Mouse (Mus musculus): ENCODE results near the gene Slc22a15. TPM values are rescaled to one million over a fixed set of nuclear protein-coding genes. Genes with fewer than 3 reads are reported as not detected.
A peak's percentile ranks its signal among the peaks of the same experiment; 100 is the strongest.

Gene Slc22a15
- polyA plus RNA-seq, 1 experiment from 2014 or later, result 4.6 TPM

DNA sequence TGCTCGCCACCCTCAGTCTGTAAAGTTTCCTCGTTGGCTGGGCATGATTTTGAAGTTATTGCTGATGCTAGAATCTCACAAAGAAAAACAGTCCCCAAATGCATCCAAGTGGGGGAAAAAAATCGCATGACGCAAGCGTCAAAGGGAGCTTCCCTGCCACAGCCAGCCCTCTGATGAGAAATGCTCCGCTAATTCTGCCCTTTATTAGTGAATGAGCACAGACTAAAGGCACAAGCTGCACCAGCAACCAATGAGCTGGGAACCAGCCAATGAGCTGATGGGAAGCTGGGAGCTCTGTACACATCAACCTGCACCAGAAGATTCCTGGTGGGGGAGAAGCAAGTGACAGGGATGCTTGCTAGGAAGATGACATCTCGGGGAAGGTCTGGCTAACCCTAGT lies 64.5 kb downstream of the Slc22a15 start:
- 0 out of 2 replicates have a peak, but pooled peaks cover 2% of the 10 kb centered on the region for H3K36me3 ChIP-seq (ENCODE audit: control insufficient read depth, insufficient read depth)
- peak; percentile 65; the same call in 1 of the 2 replicates for ATAC-seq
- no peaks in the 10 kb centered on the region for H3K27me3 ChIP-seq (replicated peaks; ENCODE audit: control insufficient read depth, insufficient read depth, low read length)
- H3K4me2 ChIP-seq (ENCODE audit: low read length), result no peak overlapping the region
- no peak overlapping the region for H3K4me3 ChIP-seq (replicated peaks; ENCODE audit: low read length)
- H3K27ac ChIP-seq (ENCODE audit: low read length), result no peak overlapping the region
- peaks cover 5% of the 10 kb centered on the region; the same call in 1 of the 2 replicates for H3K4me1 ChIP-seq (replicated peaks; ENCODE audit: control insufficient read depth, insufficient read depth, low read length)
- H3K9me3 ChIP-seq (ENCODE audit: control insufficient read depth, low read length), result no peaks in the 10 kb centered on the region
- WGBS, result 30% methylated on average over 7 of the region's 7 CpGs
- H3K9ac ChIP-seq (replicated peaks; ENCODE audit: low read depth, low read length), result peak overlapping the region; percentile 11; the same call in 1 of the 2 replicates

DNA sequence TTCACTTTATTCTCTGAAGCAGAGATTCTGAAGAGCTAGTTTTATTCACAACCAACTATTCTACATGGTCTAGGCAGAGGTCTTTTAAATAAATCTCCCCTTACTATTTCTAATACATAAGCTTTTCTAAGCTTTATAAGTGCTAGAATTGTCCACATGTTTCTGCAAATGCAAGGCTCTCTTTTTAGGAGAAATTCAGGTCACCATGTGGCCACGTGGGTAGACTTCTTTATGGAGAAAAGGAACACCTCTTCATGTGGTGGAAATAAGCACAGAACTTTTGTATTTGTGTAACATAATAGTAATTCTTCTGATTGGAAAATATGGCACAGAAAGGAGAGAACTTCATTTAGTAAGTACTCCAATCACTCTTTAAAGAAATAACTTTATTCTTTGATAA lies 70.2 kb downstream of the Slc22a15 start:
- H3K4me2 ChIP-seq (ENCODE audit: low read length), result no peak overlapping the region
- H3K27ac ChIP-seq (ENCODE audit: low read length), result no peak overlapping the region
- H3K4me1 ChIP-seq (replicated peaks; ENCODE audit: control insufficient read depth, insufficient read depth, low read length), result no peaks in the 10 kb centered on the region
- 0 out of 2 replicates have a peak, but pooled peaks cover 2% of the 10 kb centered on the region for H3K36me3 ChIP-seq (ENCODE audit: control insufficient read depth, insufficient read depth)
- no peaks in the 10 kb centered on the region for H3K9me3 ChIP-seq (ENCODE audit: control insufficient read depth, low read length)
- no peak overlapping the region for H3K4me3 ChIP-seq (replicated peaks; ENCODE audit: low read length)
- WGBS, result 74% methylated on average over 1 of the region's 1 CpGs
- no peak overlapping the region for H3K9ac ChIP-seq (replicated peaks; ENCODE audit: low read depth, low read length)
- no peaks in the 10 kb centered on the region for H3K27me3 ChIP-seq (replicated peaks; ENCODE audit: control insufficient read depth, insufficient read depth, low read length)
- ATAC-seq, result no peak

DNA sequence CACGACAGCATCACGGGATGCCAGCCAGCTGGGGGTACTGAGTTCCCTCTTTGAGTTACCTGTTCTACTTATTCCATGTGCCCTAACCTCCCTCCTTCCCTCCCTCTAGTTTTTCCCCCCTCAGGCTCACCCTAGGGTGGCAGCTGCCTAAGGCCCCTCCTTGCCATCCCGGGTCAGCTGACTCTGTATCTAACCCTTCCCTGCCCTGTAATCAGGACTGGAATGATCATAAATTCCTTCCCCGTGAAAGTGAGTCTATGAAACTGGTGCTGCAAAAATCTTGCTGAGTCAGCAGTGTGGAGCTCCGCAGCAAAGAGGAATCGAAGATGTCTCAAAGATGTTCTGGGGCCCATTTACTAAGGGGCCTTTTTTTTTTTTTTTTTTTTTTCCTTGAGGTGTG lies 72.9 kb downstream of the Slc22a15 start:
- H3K36me3 ChIP-seq (ENCODE audit: control insufficient read depth, insufficient read depth), result no peaks in the 10 kb centered on the region
- ATAC-seq, result no peak

DNA sequence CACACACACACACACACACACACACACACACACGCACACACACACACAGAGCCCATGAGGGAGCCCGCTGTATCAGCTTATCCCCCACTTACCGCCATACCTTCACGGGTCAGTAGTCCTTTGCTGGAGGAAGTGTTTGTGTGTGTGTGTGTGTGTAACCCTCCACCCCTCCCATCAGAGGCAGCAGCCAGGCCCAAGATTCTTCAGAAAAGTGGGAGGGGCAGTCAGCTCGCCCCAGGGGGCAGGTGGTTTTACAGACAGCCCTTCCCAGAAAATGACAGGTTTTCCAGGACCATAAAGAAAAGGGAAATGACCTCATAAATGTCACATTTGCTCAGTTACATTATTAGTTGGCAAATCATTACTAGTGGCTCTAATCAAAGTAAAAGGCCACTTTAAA lies 75.4 kb downstream of the Slc22a15 start, which contains the start of gene Mab21l3:
Gene Mab21l3 (minus strand): TSS at position 144 of the 400 bp plus-strand sequence.
- no peak within 1 kb of the TSS for H3K4me2 ChIP-seq (ENCODE audit: low read length)
- no peaks in the 10 kb centered on the region for H3K36me3 ChIP-seq (ENCODE audit: control insufficient read depth, insufficient read depth)
- no peak within 1 kb of the TSS for H3K27ac ChIP-seq (ENCODE audit: low read length)
- H3K4me1 ChIP-seq (replicated peaks; ENCODE audit: control insufficient read depth, insufficient read depth, low read length), result no peaks in the 10 kb centered on the region
- H3K4me3 ChIP-seq (replicated peaks; ENCODE audit: low read length), result no peak within 1 kb of the TSS
- ATAC-seq, result no peak
- no peak within 1 kb of the TSS for H3K9ac ChIP-seq (replicated peaks; ENCODE audit: low read depth, low read length)
- WGBS, result 79% methylated on average over 5 of the region's 5 CpGs
- no peaks in the 10 kb centered on the region for H3K27me3 ChIP-seq (replicated peaks; ENCODE audit: control insufficient read depth, insufficient read depth, low read length)
- H3K9me3 ChIP-seq (ENCODE audit: control insufficient read depth, low read length), result no peaks in the 10 kb centered on the region

More for the DNA sequence above, 72.9 kb downstream of the Slc22a15 start:
- no peak overlapping the region for H3K4me2 ChIP-seq (ENCODE audit: low read length)
- no peaks in the 10 kb centered on the region for H3K27me3 ChIP-seq (replicated peaks; ENCODE audit: control insufficient read depth, insufficient read depth, low read length)
- WGBS, result 82% methylated on average over 6 of the region's 6 CpGs
- no peak overlapping the region for H3K4me3 ChIP-seq (replicated peaks; ENCODE audit: low read length)
- H3K4me1 ChIP-seq (replicated peaks; ENCODE audit: control insufficient read depth, insufficient read depth, low read length), result no peaks in the 10 kb centered on the region
- no peak overlapping the region for H3K9ac ChIP-seq (replicated peaks; ENCODE audit: low read depth, low read length)
- no peak overlapping the region for H3K27ac ChIP-seq (ENCODE audit: low read length)
- no peaks in the 10 kb centered on the region for H3K9me3 ChIP-seq (ENCODE audit: control insufficient read depth, low read length)

DNA sequence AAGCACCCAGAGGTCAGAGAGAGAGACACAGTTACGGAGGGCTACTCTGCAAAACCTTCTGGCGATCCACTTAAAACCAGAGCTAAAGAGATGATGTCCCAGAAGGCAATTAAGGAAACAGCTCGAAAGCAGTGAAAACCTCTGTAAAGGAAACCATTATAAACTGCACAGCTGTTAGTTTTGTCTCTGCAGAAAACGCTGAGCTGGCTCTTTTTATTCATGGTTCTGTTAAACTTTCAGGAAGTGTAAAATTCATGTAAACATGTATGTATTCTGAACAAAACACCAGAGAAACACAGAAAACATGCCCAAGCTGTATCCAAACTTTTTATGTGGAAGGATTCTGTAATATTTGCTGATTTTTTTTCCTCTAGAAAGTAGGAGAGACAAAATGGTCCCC lies 78.2 kb downstream of the Slc22a15 start:
- H3K4me2 ChIP-seq (ENCODE audit: low read length), result no peak overlapping the region
- H3K4me1 ChIP-seq (replicated peaks; ENCODE audit: control insufficient read depth, insufficient read depth, low read length), result no peaks in the 10 kb centered on the region

DNA sequence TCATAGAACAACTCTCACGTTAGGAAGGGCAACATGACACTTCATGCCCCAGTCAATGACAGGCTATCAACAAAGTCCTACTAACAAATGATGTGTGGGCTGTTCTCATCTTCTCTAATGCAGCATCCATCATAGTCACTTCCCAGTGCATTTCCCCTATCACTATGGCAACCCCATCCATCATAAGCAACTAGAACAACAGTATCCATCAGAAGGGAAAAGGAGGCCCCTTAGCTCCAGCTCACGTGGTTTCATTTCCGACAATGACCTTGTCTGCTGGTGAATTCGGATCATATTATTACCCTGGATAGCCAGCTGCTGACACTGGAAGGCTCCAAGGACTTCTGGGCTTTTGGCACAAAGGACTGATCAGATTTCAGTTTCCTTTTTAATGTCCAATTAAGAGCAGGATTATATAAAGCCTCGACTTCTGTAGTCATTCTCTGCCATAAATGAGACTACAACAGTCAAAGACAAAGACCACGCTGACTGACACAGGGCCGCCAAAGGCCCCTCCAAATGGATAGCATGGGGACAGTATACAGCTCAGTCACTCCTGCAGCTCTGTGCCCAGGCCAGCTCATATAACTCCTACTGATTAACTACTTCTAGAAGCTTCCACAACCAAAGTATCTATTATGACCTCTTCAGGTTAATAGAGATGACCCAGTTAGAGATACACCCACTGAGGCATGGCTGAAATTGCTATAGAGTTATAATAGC lies 81.7 kb downstream of the Slc22a15 start:
- Histone ChIP-seq H3K4me2 (ENCODE audit: low read length) (no peak overlapping the region), H3K4me3 (replicated peaks; ENCODE audit: low read length) (no peak overlapping the region), H3K27ac (ENCODE audit: low read length) (no peak overlapping the region), H3K9ac (replicated peaks; ENCODE audit: low read depth, low read length) (no peak overlapping the region), H3K4me1 (replicated peaks; ENCODE audit: control insufficient read depth, insufficient read depth, low read length) (no peaks in the 10 kb centered on the region), H3K27me3 (replicated peaks; ENCODE audit: control insufficient read depth, insufficient read depth, low read length) (no peaks in the 10 kb centered on the region), H3K9me3 (ENCODE audit: control insufficient read depth, low read length) (no peaks in the 10 kb centered on the region), H3K36me3 (ENCODE audit: control insufficient read depth, insufficient read depth) (no peaks in the 10 kb centered on the region)
- no peak for ATAC-seq
- 69% methylated on average over 7 of the region's 7 CpGs for WGBS

More for the DNA sequence above, 78.2 kb downstream of the Slc22a15 start:
- H3K9ac ChIP-seq (replicated peaks; ENCODE audit: low read depth, low read length), result no peak overlapping the region
- 68% methylated on average over 4 of the region's 4 CpGs for WGBS
- no peaks in the 10 kb centered on the region for H3K36me3 ChIP-seq (ENCODE audit: control insufficient read depth, insufficient read depth)
- no peaks in the 10 kb centered on the region for H3K27me3 ChIP-seq (replicated peaks; ENCODE audit: control insufficient read depth, insufficient read depth, low read length)
- no peak for ATAC-seq
- no peaks in the 10 kb centered on the region for H3K9me3 ChIP-seq (ENCODE audit: control insufficient read depth, low read length)
- no peak overlapping the region for H3K4me3 ChIP-seq (replicated peaks; ENCODE audit: low read length)
- no peak overlapping the region for H3K27ac ChIP-seq (ENCODE audit: low read length)

DNA sequence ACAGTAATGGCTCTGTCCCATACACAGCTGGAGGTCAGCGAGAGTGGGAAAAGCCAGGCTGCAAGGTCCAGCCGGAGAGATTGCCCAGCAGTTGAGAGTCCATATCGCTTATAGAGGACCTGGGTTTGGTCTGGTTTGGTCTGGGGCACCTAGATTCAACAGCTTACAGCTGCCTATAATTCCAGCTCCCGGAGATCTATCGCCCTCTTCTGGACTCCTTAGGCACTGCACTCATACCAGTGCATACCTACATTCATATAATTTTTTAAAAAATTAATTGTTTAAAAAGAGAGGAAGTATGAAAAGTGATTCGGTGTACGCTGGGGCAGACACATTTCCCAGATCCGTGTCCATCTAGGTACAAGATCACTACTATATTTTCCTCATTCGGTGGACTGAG lies 84.9 kb downstream of the Slc22a15 start:
- Histone ChIP-seq H3K4me1 (replicated peaks; ENCODE audit: control insufficient read depth, insufficient read depth, low read length) (peaks cover 10% of the 10 kb centered on the region; the same call in 1 of the 2 replicates), H3K4me3 (replicated peaks; ENCODE audit: low read length) (no peak overlapping the region), H3K27ac (ENCODE audit: low read length) (no peak overlapping the region), H3K36me3 (ENCODE audit: control insufficient read depth, insufficient read depth) (no peaks in the 10 kb centered on the region), H3K9ac (replicated peaks; ENCODE audit: low read depth, low read length) (no peak overlapping the region), H3K4me2 (ENCODE audit: low read length) (no peak overlapping the region), H3K9me3 (ENCODE audit: control insufficient read depth, low read length) (no peaks in the 10 kb centered on the region), H3K27me3 (replicated peaks; ENCODE audit: control insufficient read depth, insufficient read depth, low read length) (no peaks in the 10 kb centered on the region)
- WGBS, result 87% methylated on average over 9 of the region's 9 CpGs
- ATAC-seq, result no peak

DNA sequence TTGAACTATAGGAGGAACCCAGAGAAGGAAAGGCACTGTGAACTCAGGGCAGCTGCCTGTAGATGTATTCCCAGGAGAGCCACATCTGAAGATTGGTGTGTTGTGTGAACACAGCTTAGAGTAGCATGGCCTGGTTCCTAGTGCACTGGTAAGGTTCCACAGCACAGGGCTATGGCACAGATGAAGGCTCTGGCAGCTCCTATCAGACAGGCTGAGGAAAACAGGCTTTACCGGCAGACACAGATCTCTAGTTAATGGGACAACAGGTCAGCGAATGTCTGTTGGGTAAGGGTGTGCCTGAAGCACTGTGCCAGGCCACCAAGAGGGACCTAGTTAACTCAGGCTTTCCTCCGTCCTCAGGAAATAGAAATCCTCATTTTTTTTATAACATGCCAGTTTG lies 87.3 kb downstream of the Slc22a15 start:
- ATAC-seq, result no peak

DNA sequence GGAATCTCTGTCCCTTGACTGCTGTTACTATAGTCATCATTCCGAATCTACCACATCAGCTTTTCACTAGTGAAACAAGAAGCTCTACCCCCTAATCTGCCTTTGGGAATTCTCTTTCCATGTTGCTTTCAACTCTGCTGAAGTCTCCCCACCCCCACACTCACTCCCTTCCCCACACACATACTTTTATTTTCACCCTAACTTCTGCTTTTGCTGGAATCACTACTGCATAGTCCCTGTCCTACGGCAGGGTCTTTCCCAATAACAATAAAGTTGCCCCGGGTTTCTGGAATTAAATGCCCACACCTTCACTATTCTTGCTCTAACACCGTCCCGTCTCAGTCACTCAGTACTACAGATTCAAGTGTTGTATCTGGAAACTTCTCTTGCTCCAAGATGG lies 87.7 kb downstream of the Slc22a15 start:
- Histone ChIP-seq H3K4me1 (replicated peaks; ENCODE audit: control insufficient read depth, insufficient read depth, low read length) (peaks cover 10% of the 10 kb centered on the region; the same call in 1 of the 2 replicates), H3K4me2 (ENCODE audit: low read length) (peak overlapping the region; percentile 28), H3K36me3 (ENCODE audit: control insufficient read depth, insufficient read depth) (no peaks in the 10 kb centered on the region), H3K27me3 (replicated peaks; ENCODE audit: control insufficient read depth, insufficient read depth, low read length) (no peaks in the 10 kb centered on the region), H3K9ac (replicated peaks; ENCODE audit: low read depth, low read length) (no peak overlapping the region), H3K4me3 (replicated peaks; ENCODE audit: low read length) (no peak overlapping the region), H3K9me3 (ENCODE audit: control insufficient read depth, low read length) (no peaks in the 10 kb centered on the region), H3K27ac (ENCODE audit: low read length) (no peak overlapping the region)
- 74% methylated on average over 5 of the region's 5 CpGs for WGBS
- no peak for ATAC-seq

More for the DNA sequence above, 87.3 kb downstream of the Slc22a15 start:
- WGBS, result 86% methylated on average over 3 of the region's 3 CpGs
- H3K27ac ChIP-seq (ENCODE audit: low read length), result no peak overlapping the region
- H3K4me1 ChIP-seq (replicated peaks; ENCODE audit: control insufficient read depth, insufficient read depth, low read length), result peaks cover 10% of the 10 kb centered on the region; the same call in 1 of the 2 replicates
- no peaks in the 10 kb centered on the region for H3K9me3 ChIP-seq (ENCODE audit: control insufficient read depth, low read length)
- H3K36me3 ChIP-seq (ENCODE audit: control insufficient read depth, insufficient read depth), result no peaks in the 10 kb centered on the region
- no peak overlapping the region for H3K4me3 ChIP-seq (replicated peaks; ENCODE audit: low read length)
- no peak overlapping the region for H3K4me2 ChIP-seq (ENCODE audit: low read length)
- H3K9ac ChIP-seq (replicated peaks; ENCODE audit: low read depth, low read length), result no peak overlapping the region
- H3K27me3 ChIP-seq (replicated peaks; ENCODE audit: control insufficient read depth, insufficient read depth, low read length), result no peaks in the 10 kb centered on the region

Data from forebrain, embryonic 16.5 days (tissue).